Mouse (Mus musculus): Measurements from ENCODE around the gene Ets2.

DNA sequence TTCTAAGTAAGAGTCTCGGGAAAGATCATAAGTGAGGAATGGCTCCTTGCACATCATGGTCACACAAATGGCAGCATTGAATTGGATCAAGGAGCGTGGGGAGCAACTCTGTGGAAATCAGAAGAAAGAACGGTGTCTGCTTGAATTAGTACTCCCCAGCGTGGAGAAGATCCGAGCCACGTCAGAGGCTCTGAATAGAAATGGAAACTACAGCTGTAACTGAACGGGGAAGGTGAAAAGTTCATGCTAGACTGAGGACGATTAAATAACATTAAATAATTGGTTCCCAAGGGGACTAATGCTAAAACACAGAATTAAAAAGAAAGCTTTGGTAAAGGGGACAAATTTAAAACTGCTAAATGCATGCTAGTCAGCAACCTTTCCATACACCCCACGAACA, 50.6 kb downstream of the Ets2 start:
- no peak for TF ChIP-seq TAL1 (IDR thresholded peaks at IDR 0.05; ENCODE audit: low read length)
- TF ChIP-seq GATA1 (IDR thresholded peaks at IDR 0.05; ENCODE audit: low read length): no peak
